Mouse (Mus musculus): Measurements from ENCODE around the gene Rnasel.

- TF ChIP-seq POLR2A (IDR thresholded peaks at IDR 0.05; ENCODE audit: control insufficient read depth, extremely low read depth, insufficient read depth, low read length, poor library complexity): no peak
- TF ChIP-seq CTCF (IDR thresholded peaks at IDR 0.05; ENCODE audit: borderline replicate concordance, control insufficient read depth, extremely low read depth, insufficient read depth, low read length, poor library complexity): no peak
These were observed 34.1 kb downstream of the Rnasel start for GRCm38 (mm10) chr1:153783339-153783738.
